Mouse (Mus musculus) bone marrow, adult 2 months (tissue): ENCODE data around the gene Ddx39. TPM values are rescaled to one million over a fixed set of nuclear protein-coding genes. Genes with fewer than 3 reads are reported as not detected.

ENCODE experiments used
- H3K27ac ChIP-seq: fragments of 200-500 bp; 2 replicates; pipeline ENCODE4 v1.5.1; 2012; ENCODE audit warnings: low read depth, mild to moderate bottlenecking, control low read depth, inconsistent platforms, low read length; ENCODE audit not compliant: control insufficient read depth, poor library complexity, insufficient read depth
- H3K4me1 ChIP-seq: fragments of 200-500 bp; 2 replicates; pipeline ENCODE4 v1.6.1; 2011; ENCODE audit warnings: low read length; ENCODE audit not compliant: control insufficient read depth, insufficient read depth
- H3K4me3 ChIP-seq: fragments of 200-500 bp; replicated peaks from 2 replicates; pipeline ENCODE3; 2011; ENCODE audit warnings: mild to moderate bottlenecking, low read depth, low read length, control low read depth; ENCODE audit not compliant: control insufficient read depth
- CTCF ChIP-seq: fragments of 200-500 bp; IDR thresholded peaks from 2 replicates; pipeline ENCODE4 v1.5.1; 2011; ENCODE audit warnings: low read length, control low read depth; ENCODE audit not compliant: control insufficient read depth, insufficient read depth
- POLR2A ChIP-seq: fragments of 200-500 bp; IDR thresholded peaks from 2 replicates; pipeline ENCODE4 v1.6.1; 2011; ENCODE audit warnings: low read depth, mild to moderate bottlenecking, control low read depth, low read length, borderline replicate concordance; ENCODE audit not compliant: control insufficient read depth
- WGBS: fragments of 180-500 bp; shearing (Covaris S2); methylation state at CpG from one replicate; pipeline ENCODE4 v1.1.7; 2018; 5-methylcytosine and 5-hydroxymethylcytosine counted together
- polyA plus RNA-seq: library from polyadenylated mRNA; stranded (reverse); fragments of >200 nt; gene quantifications from 2 replicates; pipeline ENCODE4 v1.2.4, GENCODE M21; 2011; ENCODE audit warnings: low replicate concordance; ENCODE audit not compliant: missing spikeins, insufficient read depth, insufficient read length

Gene Ddx39
- polyA plus RNA-seq, 1 experiment = 81.0 TPM

DNA sequence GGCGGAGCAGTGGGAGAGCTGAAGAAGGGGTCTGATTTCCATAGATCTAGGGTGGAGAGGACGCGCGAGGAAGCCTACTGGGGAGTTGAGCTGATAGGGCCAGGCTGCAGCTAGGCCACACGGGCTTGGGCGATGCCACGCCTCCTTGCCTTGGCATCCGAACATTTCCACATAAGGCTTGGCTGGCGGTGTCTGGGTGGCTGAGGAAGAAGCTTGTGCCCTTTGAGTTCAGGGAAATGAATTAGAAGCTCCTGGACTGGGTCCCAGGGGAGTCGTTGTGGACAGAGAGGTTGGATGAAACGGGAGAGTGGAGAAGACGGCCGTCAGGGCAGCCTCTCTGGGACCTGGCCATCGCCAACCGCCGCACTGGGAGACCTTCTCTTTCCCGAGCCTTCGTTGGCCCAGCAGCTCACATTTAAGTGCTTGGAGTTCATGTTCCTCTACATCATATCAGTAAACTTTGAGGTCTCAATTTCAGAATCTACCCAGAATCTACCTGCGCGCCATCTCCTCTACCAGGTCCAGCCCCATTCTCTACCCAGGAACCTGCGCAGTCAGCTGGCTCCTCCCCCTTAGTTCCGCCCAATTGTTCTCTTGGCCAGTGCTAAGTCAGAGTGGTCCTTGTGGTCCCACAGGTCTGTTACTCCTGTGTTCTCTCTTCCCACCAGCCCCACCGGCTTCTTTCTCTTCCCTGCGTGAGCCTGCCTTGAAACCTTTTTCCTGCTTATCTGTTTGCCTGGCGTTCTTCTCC, 57.9 kb downstream of the Ddx39 start:
- H3K4me1 ChIP-seq = peaks cover 2% of the 10 kb centered on the region; the same call in 1 of the 2 replicates
- peak overlapping the region; percentile 62 for H3K27ac ChIP-seq
- H3K4me3 ChIP-seq = peak overlapping the region; percentile 55
- 22% methylated on average over 25 of the region's 25 CpGs for WGBS
- TF ChIP-seq POLR2A (no peak), CTCF (no peak)

DNA sequence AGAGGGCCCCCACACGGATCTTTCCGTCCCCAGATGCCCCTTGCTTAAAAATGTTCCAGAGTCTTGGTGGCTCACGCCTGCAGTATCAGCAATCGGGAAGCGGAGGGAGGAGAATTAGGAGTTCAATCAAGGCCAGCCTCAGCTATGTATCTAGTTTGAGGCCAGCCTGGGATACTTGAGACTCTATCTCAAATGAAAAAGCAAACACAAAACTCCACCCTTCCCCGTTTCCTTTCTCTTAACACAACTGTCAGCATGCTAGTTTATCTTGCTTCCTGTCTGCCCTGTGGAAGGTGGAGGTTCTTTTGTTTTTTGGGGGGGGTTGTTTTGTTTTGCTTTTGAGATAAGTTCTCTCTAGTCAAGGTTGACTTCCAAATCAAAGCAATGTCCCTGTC, 58.5 kb downstream of the Ddx39 start:
- no peak for TF ChIP-seq CTCF
- no peak for TF ChIP-seq POLR2A
- Histone ChIP-seq H3K4me3 (no peak overlapping the region), H3K4me1 (no peaks in the 10 kb centered on the region; the same call in 1 of the 2 replicates), H3K27ac (peak overlapping the region; percentile 62)
- WGBS = 22% methylated on average over 6 of the region's 6 CpGs

DNA sequence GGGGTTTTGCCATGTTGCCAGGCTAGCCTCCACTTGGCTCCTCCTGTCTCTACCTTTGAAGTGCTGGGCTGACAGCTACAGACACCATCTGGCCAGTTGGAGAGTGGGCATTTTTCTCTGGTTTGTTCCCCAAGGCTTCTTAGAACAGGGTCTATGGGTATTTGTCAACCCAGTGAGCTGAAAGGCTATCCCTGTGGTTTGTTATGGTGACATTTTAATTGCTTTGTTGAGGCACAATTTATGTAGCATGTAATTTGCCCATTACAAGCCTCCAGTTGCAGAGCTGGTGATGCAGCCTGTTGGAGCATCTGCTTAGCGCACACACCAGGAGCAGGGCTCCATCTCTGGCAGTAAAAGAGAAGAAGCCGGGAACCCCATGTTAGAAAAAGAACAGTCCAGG, 59.2 kb downstream of the Ddx39 start:
- 95% methylated on average over 2 of the region's 2 CpGs for WGBS

More for the DNA sequence above, 59.2 kb downstream of the Ddx39 start:
- Histone ChIP-seq H3K4me1 (no peaks in the 10 kb centered on the region; the same call in 1 of the 2 replicates), H3K27ac (no peak overlapping the region), H3K4me3 (no peak overlapping the region)
- TF ChIP-seq CTCF (no peak), POLR2A (no peak)

Other genes with a start within 250 kb of the Ddx39 start
- gene Olfr370, start 179.4 kb upstream of the Ddx39 start, polyA plus RNA-seq = not detected in 2 replicates
- gene Ndufb7, start 148.5 kb upstream of the Ddx39 start, polyA plus RNA-seq = 240 and 480 TPM in 2 replicates
- 136 and 233 TPM in 2 replicates for gene Tecr, start 107.2 kb upstream of the Ddx39 start, polyA plus RNA-seq
- 23.8 and 23.9 TPM in 2 replicates for gene Dnajb1, start 107.0 kb upstream of the Ddx39 start, polyA plus RNA-seq
- 14.8 and 17.3 TPM in 2 replicates for gene Gipc1, start 62.5 kb upstream of the Ddx39 start, polyA plus RNA-seq
- 0.41 and 0.57 TPM in 2 replicates for gene Ptger1, start 48.5 kb upstream of the Ddx39 start, polyA plus RNA-seq
- gene Pkn1, start 16.0 kb upstream of the Ddx39 start, polyA plus RNA-seq = 44.4 and 94.3 TPM in 2 replicates
- 25.3 and 79.2 TPM in 2 replicates for gene Adgre5, start 26.1 kb downstream of the Ddx39 start, polyA plus RNA-seq
- gene Adgrl1, start 184.9 kb downstream of the Ddx39 start, polyA plus RNA-seq = 6.5 and 8.8 TPM in 2 replicates
- not detected in 2 replicates for gene Gm10644, start 240.0 kb downstream of the Ddx39 start, polyA plus RNA-seq
- 48.8 and 55.7 TPM in 2 replicates for gene Asf1b, start 240.3 kb downstream of the Ddx39 start, polyA plus RNA-seq